Mouse (Mus musculus): Measurements from ENCODE around the gene Ccdc191.

Gene Ccdc191

GRCm38 (mm10) chr16:43889208-43890004 lies at the start of gene Ccdc191:
Gene Ccdc191 (plus strand): TSS chr16:43889800.
- peak; percentile 97 for DNase-seq (ENCODE audit: extremely low read depth, low read depth, low spot score)

GRCm38 (mm10) chr16:43841236-43841635 lies 48.4 kb upstream of the Ccdc191 start:
- DNase-seq (ENCODE audit: extremely low read depth, low read depth, low spot score) = no peak

GRCm38 (mm10) chr16:43849839-43850238 lies 39.8 kb upstream of the Ccdc191 start:
- DNase-seq (ENCODE audit: extremely low read depth, low read depth, low spot score) = no peak

- no peak for DNase-seq (ENCODE audit: extremely low read depth, low read depth, low spot score)
Measured at GRCm38 (mm10) chr16:43858941-43859476, 30.6 kb upstream of the Ccdc191 start.

- DNase-seq (ENCODE audit: extremely low read depth, low read depth, low spot score) = no peak
Measured at GRCm38 (mm10) chr16:43860624-43861023, 29.0 kb upstream of the Ccdc191 start.

- DNase-seq (ENCODE audit: extremely low read depth, low read depth, low spot score) = no peak
Measured at GRCm38 (mm10) chr16:43869805-43870204, 19.8 kb upstream of the Ccdc191 start.

GRCm38 (mm10) chr16:43871419-43871818 lies 18.2 kb upstream of the Ccdc191 start:
- DNase-seq (ENCODE audit: extremely low read depth, low read depth, low spot score) = no peak

GRCm38 (mm10) chr16:43879769-43880168 lies 9.8 kb upstream of the Ccdc191 start:
- DNase-seq (ENCODE audit: extremely low read depth, low read depth, low spot score) = no peak

GRCm38 (mm10) chr16:43881636-43882035 lies 8.0 kb upstream of the Ccdc191 start:
- no peak for DNase-seq (ENCODE audit: extremely low read depth, low read depth, low spot score)

- no peak for DNase-seq (ENCODE audit: extremely low read depth, low read depth, low spot score)
Measured at GRCm38 (mm10) chr16:43882329-43882728, 7.3 kb upstream of the Ccdc191 start.

- DNase-seq (ENCODE audit: extremely low read depth, low read depth, low spot score) = no peak
Measured at GRCm38 (mm10) chr16:43890005-43890336, 371 bp downstream of the Ccdc191 start.

GRCm38 (mm10) chr16:43890747-43891336 lies 1.2 kb downstream of the Ccdc191 start:
- DNase-seq (ENCODE audit: extremely low read depth, low read depth, low spot score) = no peak

- no peak for DNase-seq (ENCODE audit: extremely low read depth, low read depth, low spot score)
Measured at GRCm38 (mm10) chr16:43894501-43894900, 4.9 kb downstream of the Ccdc191 start.

- DNase-seq (ENCODE audit: extremely low read depth, low read depth, low spot score) = no peak
Measured at GRCm38 (mm10) chr16:43900138-43900537, 10.5 kb downstream of the Ccdc191 start.

- DNase-seq (ENCODE audit: extremely low read depth, low read depth, low spot score) = no peak
Measured at GRCm38 (mm10) chr16:43900571-43900970, 11.0 kb downstream of the Ccdc191 start.

- no peak for DNase-seq (ENCODE audit: extremely low read depth, low read depth, low spot score)
Measured at GRCm38 (mm10) chr16:43908881-43909280, 19.3 kb downstream of the Ccdc191 start.

GRCm38 (mm10) chr16:43918867-43919266 lies 29.3 kb downstream of the Ccdc191 start:
- no peak for DNase-seq (ENCODE audit: extremely low read depth, low read depth, low spot score)

- no peak for DNase-seq (ENCODE audit: extremely low read depth, low read depth, low spot score)
Measured at GRCm38 (mm10) chr16:43922024-43922423, 32.4 kb downstream of the Ccdc191 start.

- DNase-seq (ENCODE audit: extremely low read depth, low read depth, low spot score) = no peak
Measured at GRCm38 (mm10) chr16:43922630-43923029, 33.0 kb downstream of the Ccdc191 start.

- DNase-seq (ENCODE audit: extremely low read depth, low read depth, low spot score) = no peak
Measured at GRCm38 (mm10) chr16:43925001-43925558, 35.5 kb downstream of the Ccdc191 start.

GRCm38 (mm10) chr16:43925846-43926245 lies 36.2 kb downstream of the Ccdc191 start:
- no peak for DNase-seq (ENCODE audit: extremely low read depth, low read depth, low spot score)

- no peak for DNase-seq (ENCODE audit: extremely low read depth, low read depth, low spot score)
Measured at GRCm38 (mm10) chr16:43926341-43926859, 36.8 kb downstream of the Ccdc191 start, which contains the start of gene Qtrt2. Gene Qtrt2 (minus strand): TSS chr16:43926809.

Measured in fat pad, adult 2 months (tissue).